Mouse (Mus musculus) intestine, postnatal 0 days (tissue): ENCODE data around the gene Magea6. TPM values are rescaled to one million over a fixed set of nuclear protein-coding genes. Genes with fewer than 3 reads are reported as not detected.
"Not testable (repeated sequence)": the region's sequence is repeated elsewhere in the genome, so short reads cannot be mapped to it uniquely, and the experiment has no call there.

Source experiments
- ATAC-seq: fragments of 200-750 bp; cut with Nextera tagmentation; 2 replicates; pipeline ENCODE4 v1.8.0; 2017; ENCODE audit warnings: mild to moderate bottlenecking, moderate TSS enrichment, moderate library complexity
- H3K27ac ChIP-seq: fragments of 300-500 bp; sonication (generic); 2 replicates; pipeline ENCODE4 v1.5.1; 2014; ENCODE audit warnings: mild to moderate bottlenecking, low read depth, low read length, moderate library complexity
- H3K27me3 ChIP-seq: fragments of 300-500 bp; sonication (generic); replicated peaks from 2 replicates; pipeline ENCODE4 v1.6.1; 2014; ENCODE audit warnings: low read length, mixed read lengths; ENCODE audit not compliant: control insufficient read depth, insufficient read depth
- H3K36me3 ChIP-seq: fragments of 300-500 bp; sonication (generic); 2 replicates; pipeline ENCODE4 v1.6.1; 2014; ENCODE audit warnings: mild to moderate bottlenecking, moderate library complexity; ENCODE audit not compliant: control insufficient read depth, insufficient read depth
- H3K4me1 ChIP-seq: fragments of 300-500 bp; sonication (generic); replicated peaks from 2 replicates; pipeline ENCODE4 v1.6.1; 2014; ENCODE audit warnings: antibody characterized with exemption, low read length, mixed read lengths; ENCODE audit not compliant: control insufficient read depth, insufficient read depth
- H3K4me2 ChIP-seq: fragments of 300-500 bp; sonication (generic); replicated peaks from 2 replicates; pipeline ENCODE4 v1.6.1; 2014; ENCODE audit warnings: low read depth, mild to moderate bottlenecking, moderate library complexity
- H3K4me3 ChIP-seq: fragments of 300-500 bp; sonication (generic); 2 replicates; pipeline ENCODE4 v1.5.1; 2014; ENCODE audit warnings: low read depth, low read length
- H3K9ac ChIP-seq: fragments of 300-500 bp; sonication (generic); 2 replicates; pipeline ENCODE4 v1.6.1; 2014; ENCODE audit warnings: mild to moderate bottlenecking, low read depth, low read length
- H3K9me3 ChIP-seq: fragments of 300-500 bp; sonication (generic); 2 replicates; pipeline ENCODE4 v1.6.1; 2016; ENCODE audit warnings: mixed run types; ENCODE audit not compliant: control insufficient read depth
- WGBS: fragments of 180-500 bp; shearing (Covaris S2); extraction: QIAGEN DNeasy Blood & Tissue Kit; methylation state at CpG from one replicate; pipeline ENCODE4 v1.1.7; 2014; 5-methylcytosine and 5-hydroxymethylcytosine counted together
- polyA plus RNA-seq: library from polyadenylated mRNA; unstranded; fragments of >200 nt; fragmentation: Nextera tagmentation; extraction: Ambion mirVana; gene quantifications from 2 replicates; pipeline ENCODE4 v1.2.1, GENCODE M21; 2015

Gene Magea6
- polyA plus RNA-seq = not detected in 2 replicates

DNA sequence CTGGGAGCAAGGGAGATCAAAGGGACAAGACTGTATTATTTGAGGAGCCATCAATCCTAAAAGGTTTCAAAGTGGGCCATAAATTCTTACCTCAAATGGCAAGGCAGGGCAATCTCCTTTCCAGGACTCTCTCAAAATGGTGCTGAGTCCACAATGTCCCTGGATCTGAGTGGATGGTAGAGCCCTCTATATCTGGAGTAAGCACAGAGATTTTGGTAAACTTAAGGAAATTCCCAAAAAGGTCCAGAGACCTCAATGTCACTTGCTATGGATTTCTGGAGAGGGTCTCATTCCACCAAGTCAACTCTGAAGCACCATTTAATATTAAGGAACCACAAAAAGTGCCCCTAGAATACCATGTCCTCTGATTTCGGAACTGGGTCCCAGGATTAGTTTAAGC is at the start of gene Magea6:
Gene Magea6 (minus strand): TSS at position 101 of the 400 bp plus-strand sequence.
- not testable (repeated sequence) for ATAC-seq, H3K4me3 ChIP-seq, H3K9me3 ChIP-seq, H3K36me3 ChIP-seq, H3K27ac ChIP-seq, H3K4me2 ChIP-seq, H3K4me1 ChIP-seq, H3K27me3 ChIP-seq, H3K9ac ChIP-seq
- 63% methylated on average over 1 of the region's 1 CpGs for WGBS

DNA sequence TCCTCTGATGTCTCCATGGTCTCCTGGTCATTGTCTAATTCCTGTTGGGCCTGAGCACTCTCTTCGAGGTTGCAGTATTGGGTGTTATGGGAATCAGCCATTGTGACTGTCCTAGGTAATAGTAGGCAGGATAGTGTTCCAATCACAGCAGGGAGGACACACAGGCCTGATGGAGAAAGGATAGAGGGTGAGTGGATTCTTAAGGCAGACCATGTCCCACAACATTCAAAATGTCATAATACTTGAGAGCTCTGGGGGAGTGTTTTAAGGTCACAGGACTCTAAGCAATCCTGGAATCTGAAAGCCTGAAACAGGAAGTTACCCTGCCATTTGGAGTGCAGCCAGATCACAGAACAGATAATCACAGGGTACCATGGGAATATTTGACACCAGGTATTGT is 13.6 kb upstream of the Magea6 start, which contains the start of gene Magea3:
Gene Magea3 (minus strand): TSS at position 101 of the 400 bp plus-strand sequence.
- WGBS = 40% methylated on average over 1 of the region's 1 CpGs
- not testable (repeated sequence) for H3K9me3 ChIP-seq, H3K9ac ChIP-seq, ATAC-seq, H3K4me3 ChIP-seq, H3K36me3 ChIP-seq, H3K4me1 ChIP-seq, H3K4me2 ChIP-seq, H3K27ac ChIP-seq, H3K27me3 ChIP-seq

DNA sequence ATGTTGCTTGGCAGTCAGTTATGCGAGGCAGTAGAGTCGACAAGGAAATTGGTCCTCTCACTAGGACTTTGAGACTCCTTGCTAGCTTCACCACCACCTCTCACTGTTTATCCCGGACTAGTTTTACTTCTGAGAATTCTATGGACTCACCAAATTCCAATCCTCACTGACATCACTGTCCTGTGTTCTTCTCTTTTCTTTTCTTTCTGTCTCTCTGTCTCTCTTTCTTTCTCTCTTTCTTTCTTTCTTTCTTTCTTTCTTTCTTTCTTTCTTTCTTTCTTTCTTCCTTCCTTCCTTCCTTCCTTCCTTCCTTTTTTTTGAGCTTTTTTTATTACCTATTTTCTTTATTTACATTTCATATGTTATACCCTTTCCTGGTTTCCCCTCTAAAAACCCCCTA is 45.6 kb downstream of the Magea6 start, which contains the start of gene Cldn34b1:
Gene Cldn34b1 (minus strand): TSS at position 101 of the 400 bp plus-strand sequence.
- 87% methylated on average over 3 of the region's 3 CpGs for WGBS
- not testable (repeated sequence) for ATAC-seq, H3K36me3 ChIP-seq, H3K9ac ChIP-seq, H3K27me3 ChIP-seq, H3K4me1 ChIP-seq, H3K9me3 ChIP-seq, H3K4me3 ChIP-seq, H3K4me2 ChIP-seq, H3K27ac ChIP-seq

Other genes with a start within 250 kb of the Magea6 start
- gene Cldn34b1, start 45.7 kb downstream of the Magea6 start, polyA plus RNA-seq = not detected in 2 replicates
- not detected in 2 replicates for gene Magea3, start 13.5 kb upstream of the Magea6 start, polyA plus RNA-seq
- gene Magea8, start 59.9 kb upstream of the Magea6 start, polyA plus RNA-seq = not detected in 2 replicates
- gene Magea5, start 127.2 kb upstream of the Magea6 start, polyA plus RNA-seq = not detected in 2 replicates
- gene Magea1, start 153.8 kb upstream of the Magea6 start, polyA plus RNA-seq = not detected in 2 replicates
- gene Magea2, start 157.7 kb upstream of the Magea6 start, polyA plus RNA-seq = not detected in 2 replicates
- not detected in 2 replicates for gene Cldn34b2, start 192.4 kb upstream of the Magea6 start, polyA plus RNA-seq